Mouse (Mus musculus) G1E (cell line): ENCODE data around the gene Pias4. TPM values are rescaled to one million over a fixed set of nuclear protein-coding genes. Genes with fewer than 3 reads are reported as not detected.

Experiments
- ATAC-seq: 2 replicates; pipeline ENCODE4 v1.8.0; 2016; ENCODE audit warnings: mild to moderate bottlenecking; ENCODE audit not compliant: insufficient number of reproducible peaks, poor library complexity, low FRiP score, severe bottlenecking; ENCODE audit errors: extremely low read depth
- DNase-seq: peaks from one replicate; pipeline ENCODE4 v3.0.0; 2012; ENCODE audit warnings: low spot score
- H3K27me3 ChIP-seq: 2 replicates; pipeline ENCODE4 v1.6.1; 2012; ENCODE audit warnings: mild to moderate bottlenecking, low read length, inconsistent platforms; ENCODE audit not compliant: insufficient read depth
- H3K36me3 ChIP-seq: replicated peaks from 2 replicates; pipeline ENCODE3; 2012; ENCODE audit warnings: mild to moderate bottlenecking, inconsistent platforms
- H3K4me1 ChIP-seq: 2 replicates; pipeline ENCODE4 v1.6.1; 2012; ENCODE audit warnings: low read depth, low read length, inconsistent platforms, mixed read lengths; ENCODE audit not compliant: insufficient read depth
- H3K4me3 ChIP-seq: 2 replicates; pipeline ENCODE4 v1.5.1; 2012; ENCODE audit warnings: low read depth, mild to moderate bottlenecking, inconsistent platforms, low read length, moderate library complexity, mixed read lengths
- H3K9me3 ChIP-seq: replicated peaks from 2 replicates; pipeline ENCODE4 v1.6.1; 2012; ENCODE audit warnings: inconsistent platforms
- CTCF ChIP-seq: IDR thresholded peaks from 2 replicates; pipeline ENCODE4 v1.5.1; 2012; ENCODE audit warnings: low read depth, low read length, inconsistent platforms, mixed read lengths
- GATA1 ChIP-seq: IDR thresholded peaks from 2 replicates; pipeline ENCODE4 v1.6.1; 2012; ENCODE audit warnings: borderline replicate concordance, low read length, inconsistent platforms, mixed read lengths
- GATA2 ChIP-seq: IDR thresholded peaks from 2 replicates; pipeline ENCODE4 v1.6.1; 2012; ENCODE audit warnings: low read depth, low read length, inconsistent platforms, borderline replicate concordance
- POLR2AphosphoS5 ChIP-seq: IDR thresholded peaks from 2 replicates; pipeline ENCODE4 v1.6.1; 2012; ENCODE audit warnings: low read depth, low read length, inconsistent platforms; ENCODE audit not compliant: insufficient replicate concordance
- TAL1 ChIP-seq: conservative IDR thresholded peaks from 2 replicates; pipeline ENCODE4 v1.6.1; 2012; ENCODE audit warnings: low read depth, low read length, inconsistent platforms, mixed read lengths
- polyA plus RNA-seq: library from polyadenylated mRNA; stranded (reverse); fragments of >175 nt; gene quantifications from 2 replicates; pipeline ENCODE4 v1.2.3, GENCODE M21; 2012
- total RNA-seq, 2 experiments: library from RNA; stranded (forward) in 1 of 2; stranded (reverse) in 1 of 2; fragments of 200-1000 nt in 1 of 2; fragments of >200 nt in 1 of 2; fragmentation: Nextera tagmentation in 1 of 2; gene quantifications; 2 replicates each; pipeline ENCODE4 v1.2.3; 2014 to 2017

Pias4 gene
- total and polyA plus RNA-seq, 3 experiments: 21.2 to 62.7 (median 28.6) TPM

DNA sequence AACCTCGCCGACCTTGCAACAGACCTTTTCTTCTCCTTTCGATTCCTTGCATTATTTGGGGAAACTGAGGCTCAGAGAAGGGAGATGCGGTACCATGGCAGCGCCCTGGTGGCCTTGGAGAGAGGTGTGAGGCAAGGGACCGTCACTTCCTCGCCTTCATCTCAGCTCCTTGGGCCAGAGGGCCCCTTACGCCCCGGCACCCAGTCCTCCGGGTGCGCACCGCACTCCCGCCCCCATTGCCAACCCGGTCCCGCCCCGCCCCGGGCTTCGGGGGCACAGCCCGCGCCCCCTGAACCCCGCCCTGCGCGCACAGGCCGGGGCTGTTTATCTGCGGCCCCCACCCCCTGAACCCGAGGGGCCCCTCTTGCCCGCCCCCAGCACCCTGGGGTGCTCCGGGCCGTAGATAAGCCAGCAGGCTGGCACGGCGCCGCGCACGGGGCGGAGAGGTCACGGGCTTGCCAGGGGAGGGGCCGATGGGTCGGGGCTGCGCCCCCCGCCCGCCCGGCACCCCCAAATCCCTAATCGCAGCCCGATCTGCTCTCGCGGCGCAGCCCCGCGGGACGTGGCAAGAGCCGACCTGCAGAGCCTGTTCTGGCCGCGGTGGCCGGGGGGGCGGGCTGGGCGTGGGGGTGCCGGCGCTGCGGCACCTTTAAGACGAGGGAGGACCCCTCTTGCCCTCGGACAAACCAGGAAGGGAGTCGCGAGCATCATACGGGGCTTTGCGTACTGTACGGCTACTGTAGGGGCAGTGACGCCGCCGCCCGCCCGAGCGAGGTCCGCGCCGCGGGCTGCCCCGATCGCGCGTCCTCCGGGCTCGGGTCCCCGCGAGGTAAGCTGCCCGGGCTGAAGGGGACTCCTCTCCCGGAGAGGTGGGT lies 31.7 kb downstream of the Pias4 start:
- Histone ChIP-seq H3K9me3 (no peaks in the 10 kb centered on the region), H3K4me1 (peaks cover 49% of the 10 kb centered on the region), H3K4me3 (peak overlapping the region; percentile 79), H3K27me3 (no peaks in the 10 kb centered on the region), H3K36me3 (peaks cover 27% of the 10 kb centered on the region)
- ATAC-seq (peak; percentile 6; the same call in 1 of the 2 replicates), DNase-seq (peak; percentile 93)
- no peak for TF ChIP-seq TAL1

DNA sequence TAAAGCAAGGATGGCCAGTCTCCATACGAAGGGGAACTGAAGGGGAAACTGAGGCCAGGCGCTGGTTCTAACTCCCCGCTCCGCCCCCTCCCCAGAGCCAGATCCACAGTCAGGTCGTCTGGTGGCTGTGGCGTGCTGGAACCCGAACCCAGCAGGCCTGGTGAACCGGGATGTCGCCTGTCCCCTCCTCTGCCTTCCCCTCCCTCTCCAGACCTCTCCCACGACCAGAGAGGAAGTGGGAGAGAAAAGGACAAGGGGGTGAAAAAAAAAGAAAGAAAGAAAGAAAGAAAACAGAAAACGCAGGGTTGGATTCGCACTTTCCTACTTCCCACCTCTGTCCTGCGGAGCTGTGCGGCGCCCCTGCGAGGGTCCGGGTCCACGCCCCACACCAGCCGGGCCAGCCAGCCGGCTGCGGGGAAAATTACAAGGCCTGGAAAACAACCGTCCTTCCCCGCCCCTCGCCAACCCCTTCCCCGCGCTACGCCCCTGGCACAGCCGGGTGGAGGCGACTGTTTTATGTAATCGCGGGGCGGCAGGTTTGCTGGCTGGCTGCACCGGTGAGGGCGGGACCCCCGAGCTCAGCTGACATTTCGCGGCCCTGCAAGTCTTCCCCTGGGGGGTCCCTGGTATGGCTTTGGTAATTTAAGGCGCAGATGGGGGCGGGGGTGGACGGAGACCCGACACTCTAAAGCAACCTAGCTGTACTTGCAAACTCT lies 32.6 kb downstream of the Pias4 start, which contains the start of gene Zbtb7a:
Gene Zbtb7a, plus strand, starts transcription at position 255 of the 716 bp plus-strand sequence.
- ATAC-seq: no peak
- no peaks in the 10 kb centered on the region for H3K9me3 ChIP-seq
- H3K36me3 ChIP-seq: peaks cover 18% of the 10 kb centered on the region
- TF ChIP-seq CTCF (no peak), GATA1 (no peak), POLR2AphosphoS5 (no peak), GATA2 (no peak), TAL1 (no peak)
- H3K27me3 ChIP-seq: no peaks in the 10 kb centered on the region
- peak; percentile 67 for DNase-seq
- H3K4me1 ChIP-seq: peaks cover 39% of the 10 kb centered on the region
- peak within 1 kb of the TSS; percentile 79 for H3K4me3 ChIP-seq

DNA sequence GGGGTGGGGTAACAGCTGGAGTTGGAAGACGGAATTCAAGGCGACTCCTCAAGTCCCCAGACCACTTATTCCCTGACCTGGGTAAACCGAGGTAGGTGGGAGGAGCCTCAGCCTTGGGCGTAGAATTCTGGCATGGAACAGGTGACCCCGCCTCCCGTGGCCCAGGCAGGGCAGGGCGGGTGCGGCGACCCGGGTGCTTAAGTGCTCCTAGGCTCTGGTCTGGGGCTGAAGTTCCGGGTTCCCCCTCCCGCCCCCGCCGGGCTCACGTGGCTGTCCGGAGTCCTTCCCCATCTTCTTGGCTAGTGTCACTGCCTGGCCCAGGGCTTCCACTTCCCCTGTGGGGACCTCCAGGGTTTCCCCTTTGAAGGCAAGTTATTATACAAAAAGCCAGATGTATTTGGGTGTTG lies 33.5 kb downstream of the Pias4 start:
- DNase-seq (peak; percentile 93), ATAC-seq (peak; percentile 29)
- peaks cover 38% of the 10 kb centered on the region for H3K4me1 ChIP-seq
- no peak for TF ChIP-seq GATA1
- TF ChIP-seq TAL1: no peak
- no peak for TF ChIP-seq GATA2
- no peak for TF ChIP-seq CTCF
- no peak for TF ChIP-seq POLR2AphosphoS5
- peaks cover 18% of the 10 kb centered on the region for H3K36me3 ChIP-seq
- peak overlapping the region; percentile 79 for H3K4me3 ChIP-seq
- H3K9me3 ChIP-seq: no peaks in the 10 kb centered on the region
- no peaks in the 10 kb centered on the region for H3K27me3 ChIP-seq

DNA sequence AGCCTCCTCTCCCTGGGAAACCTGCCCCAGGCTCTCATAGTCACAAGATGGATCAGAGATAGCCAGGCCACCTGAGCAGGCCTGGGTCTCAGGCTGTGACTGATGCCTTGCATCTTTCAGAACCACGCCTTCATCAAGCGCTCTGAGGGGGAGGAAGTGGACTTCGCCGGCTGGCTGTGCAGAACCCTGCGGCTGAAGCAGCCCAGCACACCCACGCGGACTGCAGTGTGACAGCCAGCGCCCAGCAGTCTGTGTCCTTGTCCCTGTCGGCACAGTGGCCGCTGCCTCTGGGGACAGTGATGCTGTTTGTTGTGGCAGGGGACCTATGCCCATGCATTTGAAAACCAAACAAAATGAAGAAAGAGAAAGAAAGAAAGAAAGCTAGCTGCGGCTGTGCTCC lies 44.2 kb downstream of the Pias4 start:
- H3K36me3 ChIP-seq: peaks cover 80% of the 10 kb centered on the region

DNA sequence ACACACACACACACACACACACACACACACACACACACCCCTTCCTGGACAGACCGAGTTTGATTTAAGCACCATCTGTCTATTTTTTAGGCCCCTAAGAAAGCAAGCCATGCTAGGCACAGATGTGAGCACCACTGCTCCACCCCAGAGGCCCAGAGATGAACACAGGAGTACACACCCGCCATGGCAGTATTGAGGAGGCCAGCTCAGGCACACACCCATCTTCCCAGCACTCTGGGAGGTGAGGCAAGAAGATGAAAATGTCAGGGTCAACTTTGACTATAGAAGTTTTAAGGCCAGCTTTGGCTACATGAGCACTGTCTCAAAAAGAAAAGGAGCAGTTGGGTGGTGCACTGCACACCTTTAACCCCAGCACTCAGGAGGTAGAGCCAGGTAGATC lies 44.8 kb downstream of the Pias4 start:
- Histone ChIP-seq H3K27me3 (no peaks in the 10 kb centered on the region; the same call in 1 of the 2 replicates), H3K9me3 (no peaks in the 10 kb centered on the region), H3K36me3 (peaks cover 82% of the 10 kb centered on the region), H3K4me3 (no peak overlapping the region), H3K4me1 (peaks cover 21% of the 10 kb centered on the region; the same call in 1 of the 2 replicates)
- DNase-seq (no peak), ATAC-seq (no peak)
- TF ChIP-seq CTCF: no peak

More for the DNA sequence above, 44.2 kb downstream of the Pias4 start:
- DNase-seq: no peak
- TF ChIP-seq GATA2 (no peak), TAL1 (no peak)
- Histone ChIP-seq H3K4me1 (peaks cover 25% of the 10 kb centered on the region; the same call in 1 of the 2 replicates), H3K27me3 (no peaks in the 10 kb centered on the region; the same call in 1 of the 2 replicates), H3K9me3 (no peaks in the 10 kb centered on the region), H3K4me3 (no peak overlapping the region)
- no peak for ATAC-seq

DNA sequence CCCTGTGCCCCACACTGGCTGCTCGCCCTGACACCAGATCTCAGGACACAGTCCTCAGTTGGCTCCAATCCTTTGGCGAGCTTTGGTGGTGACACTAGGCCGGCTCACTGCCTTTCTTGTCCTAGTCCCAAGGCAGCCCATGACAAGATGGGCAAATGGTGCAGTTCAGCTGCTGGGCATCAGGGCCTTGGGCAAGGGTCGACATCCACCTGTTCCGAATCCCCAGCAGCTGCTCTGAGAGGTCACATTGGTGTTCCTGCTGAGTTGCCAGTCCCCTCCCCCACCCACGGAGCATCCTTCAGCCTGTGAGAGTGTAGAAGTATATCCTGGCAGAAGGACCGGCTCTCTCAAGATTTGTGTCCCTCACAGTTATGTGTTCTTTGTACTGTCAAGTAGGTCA lies 47.1 kb downstream of the Pias4 start:
- H3K4me1 ChIP-seq: peaks cover 18% of the 10 kb centered on the region; the same call in 1 of the 2 replicates
- no peak for ATAC-seq
- peaks cover 97% of the 10 kb centered on the region for H3K36me3 ChIP-seq
- H3K27me3 ChIP-seq: no peaks in the 10 kb centered on the region; the same call in 1 of the 2 replicates
- no peak for DNase-seq
- TF ChIP-seq GATA2: no peak
- no peak for TF ChIP-seq TAL1
- TF ChIP-seq POLR2AphosphoS5: no peak
- no peak for TF ChIP-seq GATA1
- no peak for TF ChIP-seq CTCF
- H3K9me3 ChIP-seq: no peaks in the 10 kb centered on the region
- no peak overlapping the region for H3K4me3 ChIP-seq
